Mouse (Mus musculus): ENCODE data around the gene Serpind1.

Gene Serpind1

GRCm38 (mm10) chr16:17331116-17331515 is at the start of gene Serpind1:
Gene Serpind1, plus strand, starts transcription at chr16:17331371.
- in situ Hi-C loops (cut with MboI, MseI), result no loop called here

DNA sequence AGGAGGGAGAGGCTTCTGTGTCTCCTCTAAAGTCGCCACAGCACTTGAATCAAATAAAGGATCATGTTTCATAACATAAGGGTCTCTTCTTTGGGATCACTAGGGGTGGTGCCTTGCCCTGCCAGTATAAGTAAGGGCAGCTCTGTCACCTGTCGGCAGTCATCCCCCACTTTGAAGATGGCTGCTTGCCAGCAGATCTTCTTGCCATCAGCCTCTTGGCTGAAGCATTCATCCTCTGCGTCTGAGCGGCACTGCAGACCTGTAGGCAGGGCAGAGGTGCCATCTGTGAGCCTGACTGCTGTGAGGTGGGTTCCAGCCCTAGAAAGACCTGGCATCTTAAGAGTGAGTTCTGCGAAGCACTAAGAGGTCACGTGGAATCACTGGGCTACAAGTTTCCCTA is 48.0 kb upstream of the Serpind1 start:
- in situ Hi-C loops (cut with MboI, MseI), result no loop called here

GRCm38 (mm10) chr16:17287103-17287502 is 44.1 kb upstream of the Serpind1 start:
- in situ Hi-C loops (cut with MboI, MseI), result no loop called here

- in situ Hi-C loops (cut with MboI, MseI), result no loop called here
These were observed 40.2 kb upstream of the Serpind1 start for GRCm38 (mm10) chr16:17291016-17291415.

DNA sequence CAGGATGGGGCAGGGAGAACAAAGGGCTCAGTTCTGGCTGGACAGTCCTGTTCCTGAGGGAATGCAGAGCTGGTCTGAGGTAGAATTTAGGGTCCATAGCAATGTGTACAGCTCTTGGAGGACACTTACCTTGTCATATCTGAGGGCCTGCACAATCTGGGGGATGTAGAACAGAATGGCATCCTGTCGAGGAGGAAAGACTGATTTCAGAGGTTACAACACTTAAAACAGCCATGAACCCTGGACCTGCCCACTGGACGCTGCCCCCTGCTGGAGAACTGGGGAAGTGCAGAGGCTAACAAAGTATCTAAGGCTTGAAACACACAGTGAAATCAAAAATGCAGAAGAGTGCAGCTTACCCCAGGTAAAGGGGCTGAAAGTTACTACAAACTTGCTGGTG is 38.4 kb upstream of the Serpind1 start:
- in situ Hi-C loops (cut with MboI, MseI), result no loop called here

DNA sequence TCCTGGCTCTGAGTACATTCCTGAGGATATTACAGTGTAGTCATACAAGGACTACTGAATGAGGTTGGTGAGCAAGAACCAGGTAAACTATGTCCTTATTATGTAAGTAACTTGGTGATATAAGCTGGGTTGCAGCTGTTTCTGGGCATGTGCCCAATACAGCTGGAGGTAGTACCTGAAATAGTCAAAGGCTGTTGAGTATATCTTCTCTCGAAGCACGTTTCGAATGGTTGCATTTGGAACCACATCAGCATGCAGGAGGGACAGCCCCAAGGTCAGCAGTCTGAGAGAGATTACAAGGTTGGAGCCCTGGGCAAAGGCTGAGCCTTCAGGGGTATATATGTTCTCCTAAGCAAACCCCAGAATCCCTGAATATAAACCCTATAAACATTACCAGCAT is 30.4 kb upstream of the Serpind1 start:
- in situ Hi-C loops (cut with MboI, MseI), result no loop called here

- in situ Hi-C loops (cut with MboI, MseI), result no loop called here
These were observed 27.5 kb upstream of the Serpind1 start for GRCm38 (mm10) chr16:17303521-17304245.

GRCm38 (mm10) chr16:17307461-17307860 is 23.7 kb upstream of the Serpind1 start:
- in situ Hi-C loops (cut with MboI, MseI), result no loop called here

DNA sequence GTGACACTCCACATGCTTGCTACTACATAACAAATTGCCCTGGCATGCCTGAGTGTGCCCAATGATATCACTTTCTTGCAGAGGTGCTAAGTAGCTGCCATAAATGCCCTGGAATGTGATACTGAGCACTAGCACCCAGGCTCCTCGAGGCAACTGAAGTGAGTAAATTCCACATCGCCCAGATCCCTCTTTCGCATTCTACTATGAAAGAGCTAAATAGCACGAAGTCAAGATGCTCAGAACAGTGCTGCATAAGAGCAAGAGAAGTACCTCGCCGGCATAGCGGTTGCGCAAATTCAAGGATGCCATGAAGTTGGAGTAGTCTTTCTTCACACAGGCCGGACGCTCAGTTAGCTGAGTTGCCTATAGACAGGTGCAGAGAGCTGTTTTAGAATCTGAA is 22.1 kb upstream of the Serpind1 start:
- in situ Hi-C loops (cut with MboI, MseI), result no loop called here

- in situ Hi-C loops (cut with MboI, MseI), result no loop called here
These were observed 18.6 kb upstream of the Serpind1 start for GRCm38 (mm10) chr16:17312531-17312930.

GRCm38 (mm10) chr16:17316554-17316953 is 14.6 kb upstream of the Serpind1 start:
- in situ Hi-C loops (cut with MboI, MseI), result no loop called here

GRCm38 (mm10) chr16:17321481-17321880 is 9.7 kb upstream of the Serpind1 start:
- in situ Hi-C loops (cut with MboI, MseI), result no loop called here

DNA sequence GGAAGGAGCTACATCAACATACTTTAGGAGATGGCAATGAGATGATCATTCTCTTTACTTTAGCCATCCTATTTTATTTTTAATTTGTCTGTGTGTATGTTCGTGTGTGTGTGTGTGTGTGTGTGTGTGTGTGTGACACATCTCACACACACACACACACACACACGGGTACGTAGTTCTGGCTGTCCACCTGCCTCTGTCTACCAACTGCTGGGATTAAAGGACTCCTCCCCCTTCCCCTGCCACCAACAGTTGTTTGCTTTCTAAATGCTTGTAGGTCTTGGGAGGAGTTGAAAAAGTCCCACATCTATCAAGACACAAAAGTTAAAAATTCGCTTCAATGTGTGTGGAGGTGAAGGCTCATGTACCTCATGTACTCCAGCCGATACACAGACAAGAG is 6.4 kb upstream of the Serpind1 start:
- in situ Hi-C loops (cut with MboI, MseI), result no loop called here

DNA sequence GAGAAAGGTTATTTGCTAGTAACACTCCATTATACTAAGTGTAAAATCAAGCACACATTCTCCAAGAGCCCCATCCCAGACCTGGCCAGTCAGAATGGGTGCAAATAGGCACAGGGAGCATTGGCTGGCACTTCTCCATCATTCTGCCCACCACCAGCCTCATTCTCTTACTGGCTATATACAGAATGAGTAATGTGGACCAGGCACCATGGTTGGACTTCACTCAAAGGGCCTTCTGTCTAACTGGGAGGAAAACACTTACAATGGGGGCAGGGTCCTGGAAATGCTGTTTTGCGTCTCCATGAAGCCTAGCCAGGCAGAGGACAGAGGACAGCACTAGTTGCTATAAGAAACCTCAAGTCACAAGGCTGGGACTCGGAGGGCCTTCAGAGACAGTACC is 5.1 kb upstream of the Serpind1 start:
- in situ Hi-C loops (cut with MboI, MseI), result no loop called here

- in situ Hi-C loops (cut with MboI, MseI), result no loop called here
These were observed 1.2 kb upstream of the Serpind1 start for GRCm38 (mm10) chr16:17329848-17330570.

DNA sequence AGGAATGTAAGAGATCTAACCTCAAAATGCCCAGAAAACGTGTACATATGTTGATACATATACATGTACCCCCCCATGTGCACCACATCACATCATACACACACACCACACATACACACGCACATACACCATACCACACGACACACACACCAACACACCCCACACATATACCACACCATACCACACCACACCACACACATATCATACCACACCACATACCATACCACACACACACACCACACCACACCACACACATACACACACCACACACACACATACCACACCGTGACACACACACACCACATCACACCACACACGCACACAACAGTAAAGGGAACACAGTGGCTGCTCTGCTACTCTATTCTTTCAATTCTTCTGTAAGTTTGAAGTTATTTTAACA is 684 bp downstream of the Serpind1 start:
- in situ Hi-C loops (cut with MboI, MseI), result no loop called here

GRCm38 (mm10) chr16:17334574-17334973 is 3.4 kb downstream of the Serpind1 start:
- in situ Hi-C loops (cut with MboI, MseI), result no loop called here

- in situ Hi-C loops (cut with MboI, MseI), result no loop called here
These were observed 4.9 kb downstream of the Serpind1 start for GRCm38 (mm10) chr16:17336089-17336488.

GRCm38 (mm10) chr16:17339701-17340100 is 8.5 kb downstream of the Serpind1 start:
- in situ Hi-C loops (cut with MboI, MseI), result no loop called here

- in situ Hi-C loops (cut with MboI, MseI), result no loop called here
These were observed 9.5 kb downstream of the Serpind1 start for GRCm38 (mm10) chr16:17340705-17341104.

GRCm38 (mm10) chr16:17341847-17342246 is 10.7 kb downstream of the Serpind1 start:
- in situ Hi-C loops (cut with MboI, MseI), result no loop called here

GRCm38 (mm10) chr16:17345141-17345812 is 14.1 kb downstream of the Serpind1 start:
- in situ Hi-C loops (cut with MboI, MseI), result no loop called here

DNA sequence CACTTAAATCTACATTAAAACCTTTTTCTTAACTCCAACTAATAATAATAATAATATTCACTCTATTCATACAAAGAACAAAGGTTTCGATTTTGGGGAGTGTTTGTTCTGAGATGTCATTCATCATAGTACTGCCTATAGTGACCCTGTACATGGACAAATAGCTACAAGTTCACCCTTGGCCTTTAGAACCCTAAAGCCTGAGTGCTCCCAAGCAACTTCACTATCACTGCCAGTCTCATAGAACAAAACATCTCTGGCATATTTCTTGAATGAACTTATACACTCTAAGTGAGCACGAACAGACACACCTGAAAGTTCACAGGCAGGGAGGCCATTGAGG is 14.6 kb downstream of the Serpind1 start:
- in situ Hi-C loops (cut with MboI, MseI), result no loop called here

Data from regulatory T cell (primary cell).